Mouse (Mus musculus) neural tube, embryonic 14.5 days (tissue): ENCODE results near the gene Olfr1034. TPM values are rescaled to one million over a fixed set of nuclear protein-coding genes. Genes with fewer than 3 reads are reported as not detected.

Experiments
- ATAC-seq: fragments of 200-750 bp; cut with Nextera tagmentation; 2 replicates; pipeline ENCODE4 v1.8.0; 2017; ENCODE audit warnings: low read depth, mild to moderate bottlenecking, moderate TSS enrichment, moderate library complexity
- H3K27ac ChIP-seq: fragments of 300-500 bp; sonication (generic); 2 replicates; pipeline ENCODE4 v1.5.1; 2014; ENCODE audit warnings: low read depth, mild to moderate bottlenecking, control low read depth, low read length, moderate library complexity, mixed read lengths
- H3K27me3 ChIP-seq: fragments of 300-500 bp; sonication (generic); 2 replicates; pipeline ENCODE4 v1.6.1; 2014; ENCODE audit warnings: low read length; ENCODE audit not compliant: control insufficient read depth, insufficient read depth
- H3K36me3 ChIP-seq: fragments of 300-500 bp; sonication (generic); 2 replicates; pipeline ENCODE4 v1.6.1; 2014; ENCODE audit warnings: low read length, mixed read lengths; ENCODE audit not compliant: control insufficient read depth, insufficient read depth
- H3K4me1 ChIP-seq: fragments of 300-500 bp; sonication (generic); 2 replicates; pipeline ENCODE4 v1.6.1; 2014; ENCODE audit warnings: low read length; ENCODE audit not compliant: control insufficient read depth, insufficient read depth
- H3K4me2 ChIP-seq: fragments of 300-500 bp; sonication (generic); 2 replicates; pipeline ENCODE4 v1.6.1; 2014; ENCODE audit warnings: mild to moderate bottlenecking, low read depth, low read length, control low read depth
- H3K4me3 ChIP-seq: fragments of 300-500 bp; sonication (generic); 2 replicates; pipeline ENCODE4 v1.5.1; 2014; ENCODE audit warnings: low read depth, low read length, control low read depth, mixed read lengths
- H3K9ac ChIP-seq: fragments of 300-500 bp; sonication (generic); replicated peaks from 2 replicates; pipeline ENCODE4 v1.6.1; 2014; ENCODE audit warnings: low read depth, mild to moderate bottlenecking, control low read depth, low read length, mixed read lengths
- H3K9me3 ChIP-seq: fragments of 300-500 bp; sonication (generic); 2 replicates; pipeline ENCODE4 v1.6.1; 2016; ENCODE audit warnings: low read length; ENCODE audit not compliant: control insufficient read depth
- WGBS: fragments of 180-500 bp; shearing (Covaris S2); extraction: QIAGEN DNeasy Blood & Tissue Kit; methylation state at CpG from one replicate; pipeline ENCODE4 v1.1.7; 2014; 5-methylcytosine and 5-hydroxymethylcytosine counted together
- polyA plus RNA-seq: library from polyadenylated mRNA; unstranded; fragments of >200 nt; fragmentation: Nextera tagmentation; extraction: Ambion mirVana; gene quantifications from 2 replicates; pipeline ENCODE4 v1.2.1, GENCODE M21; 2014

Olfr1034 gene
- polyA plus RNA-seq, 1 experiment from 2014 or later: not detected

- Histone ChIP-seq H3K9me3 (no peaks in the 10 kb centered on the region), H3K4me2 (no peak within 1 kb of the TSS), H3K27me3 (no peaks in the 10 kb centered on the region), H3K4me1 (no peaks in the 10 kb centered on the region), H3K4me3 (no peak within 1 kb of the TSS), H3K9ac (no peak within 1 kb of the TSS), H3K27ac (no peak within 1 kb of the TSS), H3K36me3 (no peaks in the 10 kb centered on the region)
- 91% methylated on average over 2 of the region's 2 CpGs for WGBS
- ATAC-seq: no peak
These were observed 41.6 kb downstream of the Olfr1034 start, which contains the start of gene Olfr1037 for GRCm38 (mm10) chr2:86087285-86087684. Olfr1037 (minus strand) TSS chr2:86087385.

Other genes starting within 250 kb of the Olfr1034 start
- not detected in 2 replicates for gene Olfr1016, start 243.3 kb upstream of the Olfr1034 start, polyA plus RNA-seq
- not detected in 2 replicates for gene Olfr1018, start 227.4 kb upstream of the Olfr1034 start, polyA plus RNA-seq
- gene Olfr1019, start 200.4 kb upstream of the Olfr1034 start, polyA plus RNA-seq: not detected in 2 replicates
- not detected in 2 replicates for gene Olfr1020, start 198.8 kb upstream of the Olfr1034 start, polyA plus RNA-seq
- not detected in 2 replicates for gene Olfr1022, start 177.3 kb upstream of the Olfr1034 start, polyA plus RNA-seq
- gene Olfr1023, start 160.2 kb upstream of the Olfr1034 start, polyA plus RNA-seq: not detected in 2 replicates
- not detected in 2 replicates for gene Olfr1024, start 140.8 kb upstream of the Olfr1034 start, polyA plus RNA-seq
- gene Olfr1025-ps1, start 130.7 kb upstream of the Olfr1034 start, polyA plus RNA-seq: not detected in 2 replicates
- gene Olfr1026, start 124.3 kb upstream of the Olfr1034 start, polyA plus RNA-seq: not detected in 2 replicates
- gene Olfr1028, start 95.4 kb upstream of the Olfr1034 start, polyA plus RNA-seq: not detected in 2 replicates
- not detected in 2 replicates for gene Olfr1029, start 72.0 kb upstream of the Olfr1034 start, polyA plus RNA-seq
- gene Olfr1030, start 66.6 kb upstream of the Olfr1034 start, polyA plus RNA-seq: not detected in 2 replicates
- gene Olfr1031, start 55.6 kb upstream of the Olfr1034 start, polyA plus RNA-seq: not detected in 2 replicates
- not detected in 2 replicates for gene Olfr1032, start 40.3 kb upstream of the Olfr1034 start, polyA plus RNA-seq
- gene Olfr1033, start 25.2 kb upstream of the Olfr1034 start, polyA plus RNA-seq: not detected in 2 replicates
- not detected in 2 replicates for gene Olfr1036, start 28.1 kb downstream of the Olfr1034 start, polyA plus RNA-seq
- not detected in 2 replicates for gene Olfr1037, start 41.5 kb downstream of the Olfr1034 start, polyA plus RNA-seq
- not detected in 2 replicates for gene Olfr1039, start 90.1 kb downstream of the Olfr1034 start, polyA plus RNA-seq
- not detected in 2 replicates for gene Olfr1040, start 100.9 kb downstream of the Olfr1034 start, polyA plus RNA-seq
- gene Olfr1042, start 116.0 kb downstream of the Olfr1034 start, polyA plus RNA-seq: not detected in 2 replicates
- gene Olfr1043, start 121.7 kb downstream of the Olfr1034 start, polyA plus RNA-seq: not detected in 2 replicates
- gene Olfr1044, start 132.0 kb downstream of the Olfr1034 start, polyA plus RNA-seq: not detected in 2 replicates
- gene Olfr52, start 139.8 kb downstream of the Olfr1034 start, polyA plus RNA-seq: not detected in 2 replicates
- not detected in 2 replicates for gene Olfr1045, start 157.1 kb downstream of the Olfr1034 start, polyA plus RNA-seq
- not detected in 2 replicates for gene Olfr1046, start 173.5 kb downstream of the Olfr1034 start, polyA plus RNA-seq
- gene Olfr1047, start 185.5 kb downstream of the Olfr1034 start, polyA plus RNA-seq: not detected in 2 replicates
- gene Olfr1048, start 194.4 kb downstream of the Olfr1034 start, polyA plus RNA-seq: not detected in 2 replicates
- gene Olfr1049, start 212.5 kb downstream of the Olfr1034 start, polyA plus RNA-seq: not detected in 2 replicates
- gene Olfr1051, start 233.2 kb downstream of the Olfr1034 start, polyA plus RNA-seq: not detected in 2 replicates
- gene Olfr1052, start 246.6 kb downstream of the Olfr1034 start, polyA plus RNA-seq: not detected in 2 replicates